Mouse (Mus musculus) heart, embryonic 13.5 days (tissue): ENCODE results near the gene Usp45. TPM values are rescaled to one million over a fixed set of nuclear protein-coding genes. Genes with fewer than 3 reads are reported as not detected.

Experiments
- ATAC-seq: fragments of 200-750 bp; cut with Nextera tagmentation; 2 replicates; pipeline ENCODE4 v1.8.0; 2017; ENCODE audit warnings: moderate TSS enrichment; ENCODE audit not compliant: insufficient number of reproducible peaks, low FRiP score, low TSS enrichment; ENCODE audit errors: extremely low read depth
- H3K27ac ChIP-seq: fragments of 300-500 bp; sonication (generic); replicated peaks from 2 replicates; pipeline ENCODE4 v1.5.1; 2015; ENCODE audit warnings: moderate library complexity, mild to moderate bottlenecking, inconsistent platforms
- H3K27me3 ChIP-seq: fragments of 300-500 bp; sonication (generic); replicated peaks from 2 replicates; pipeline ENCODE4 v1.6.1; 2015; ENCODE audit warnings: mild to moderate bottlenecking, inconsistent platforms
- H3K36me3 ChIP-seq: fragments of 300-500 bp; sonication (generic); 2 replicates; pipeline ENCODE4 v1.6.1; 2015; ENCODE audit warnings: mild to moderate bottlenecking, inconsistent platforms
- H3K4me1 ChIP-seq: fragments of 300-500 bp; sonication (generic); 2 replicates; pipeline ENCODE4 v1.6.1; 2015; ENCODE audit warnings: inconsistent platforms
- H3K4me2 ChIP-seq: fragments of 300-500 bp; sonication (generic); 2 replicates; pipeline ENCODE4 v1.6.1; 2015; ENCODE audit warnings: inconsistent platforms, mild to moderate bottlenecking, moderate library complexity
- H3K4me3 ChIP-seq: fragments of 300-500 bp; sonication (generic); 2 replicates; pipeline ENCODE4 v1.5.1; 2015; ENCODE audit warnings: moderate library complexity, mild to moderate bottlenecking, inconsistent platforms
- H3K9ac ChIP-seq: fragments of 300-500 bp; sonication (generic); 2 replicates; pipeline ENCODE4 v1.6.1; 2015; ENCODE audit warnings: inconsistent platforms, mild to moderate bottlenecking, moderate library complexity
- H3K9me3 ChIP-seq: fragments of 300-500 bp; sonication (generic); 2 replicates; pipeline ENCODE4 v1.6.1; 2016; ENCODE audit warnings: inconsistent platforms
- WGBS: fragments of 180-500 bp; shearing (Covaris S2); methylation state at CpG from one replicate; pipeline ENCODE4 v1.1.7; 2015; ENCODE audit warnings: mixed read lengths; 5-methylcytosine and 5-hydroxymethylcytosine counted together
- polyA plus RNA-seq: library from polyadenylated mRNA; unstranded; fragments of >200 nt; fragmentation: Nextera tagmentation; extraction: Ambion mirVana; gene quantifications from 2 replicates; pipeline ENCODE4 v1.2.1, GENCODE M21; 2015

The Usp45 gene
- polyA plus RNA-seq, 1 experiment from 2014 or later: 6.6 TPM

DNA sequence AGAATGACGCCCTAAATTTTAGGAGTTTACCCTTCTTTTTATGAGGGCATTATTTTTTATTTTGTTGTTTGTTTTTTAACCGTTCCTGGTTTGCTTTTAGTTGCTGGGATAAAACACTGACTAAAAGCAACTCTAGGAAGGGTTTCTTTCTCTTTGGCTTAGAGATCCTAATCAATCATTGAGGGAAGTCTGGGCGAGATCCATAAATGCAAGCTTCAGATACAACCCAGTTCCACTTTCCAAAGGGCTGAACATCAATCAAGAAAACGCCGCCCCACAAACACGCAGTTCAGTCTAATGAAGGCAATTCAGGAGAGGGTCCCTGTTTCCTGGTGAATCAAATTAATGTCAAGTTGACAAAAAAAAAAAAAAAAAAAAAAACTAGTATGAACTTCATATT is 111.8 kb downstream of the Usp45 start:
- no peak for ATAC-seq
- Histone ChIP-seq H3K4me3 (peak overlapping the region; percentile 83), H3K4me2 (peak overlapping the region; percentile 73), H3K36me3 (peaks cover 27% of the 10 kb centered on the region), H3K4me1 (peaks cover 8% of the 10 kb centered on the region), H3K9me3 (no peaks in the 10 kb centered on the region), H3K27me3 (no peaks in the 10 kb centered on the region), H3K27ac (no peak overlapping the region), H3K9ac (peak overlapping the region; percentile 91)
- WGBS: 36% methylated on average over 6 of the region's 6 CpGs

DNA sequence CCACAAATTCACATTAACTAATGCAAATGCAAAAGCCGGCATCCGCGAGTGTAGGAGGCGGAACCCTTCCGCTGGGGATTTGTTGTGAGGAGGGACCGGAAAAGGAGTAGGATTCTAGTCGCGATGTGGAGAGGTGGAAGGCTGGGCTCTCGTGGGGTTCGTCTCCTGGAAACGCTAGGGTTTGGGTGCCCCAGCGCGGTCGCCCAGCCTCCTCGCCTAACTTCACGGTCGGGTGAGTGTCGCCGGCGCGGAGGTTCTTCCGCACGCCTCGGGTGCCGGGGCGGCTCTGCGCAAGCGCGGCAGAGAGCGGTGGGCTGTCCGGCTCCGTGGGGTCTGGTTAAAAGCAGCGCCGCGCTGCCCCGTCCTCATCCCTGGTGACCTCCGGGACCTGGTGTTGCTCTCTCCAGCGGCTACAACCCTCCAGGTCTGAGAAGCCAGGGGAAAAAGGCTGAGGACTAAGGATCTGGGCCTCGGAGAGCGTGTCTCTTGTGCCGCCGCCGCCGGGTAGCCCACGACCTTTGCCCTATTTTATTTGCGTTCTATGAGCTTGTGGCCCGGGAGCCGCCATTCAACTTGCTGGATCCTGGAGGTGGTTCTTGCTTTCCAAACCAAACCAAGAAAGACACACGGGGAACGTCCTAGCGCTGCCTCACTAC is 112.7 kb downstream of the Usp45 start, which contains the start of gene Coq3:
Gene Coq3, plus strand, starts transcription at position 109 of the 656 bp plus-strand sequence.
- Histone ChIP-seq H3K4me2 (peak within 1 kb of the TSS; percentile 73), H3K4me3 (peak within 1 kb of the TSS; percentile 83), H3K27me3 (no peaks in the 10 kb centered on the region), H3K9me3 (no peaks in the 10 kb centered on the region), H3K36me3 (peaks cover 19% of the 10 kb centered on the region), H3K27ac (peak within 1 kb of the TSS; percentile 96), H3K9ac (peak within 1 kb of the TSS; percentile 91), H3K4me1 (peaks cover 8% of the 10 kb centered on the region)
- ATAC-seq: peak; percentile 76
- under 1% methylated on average over 51 of the region's 51 CpGs for WGBS

DNA sequence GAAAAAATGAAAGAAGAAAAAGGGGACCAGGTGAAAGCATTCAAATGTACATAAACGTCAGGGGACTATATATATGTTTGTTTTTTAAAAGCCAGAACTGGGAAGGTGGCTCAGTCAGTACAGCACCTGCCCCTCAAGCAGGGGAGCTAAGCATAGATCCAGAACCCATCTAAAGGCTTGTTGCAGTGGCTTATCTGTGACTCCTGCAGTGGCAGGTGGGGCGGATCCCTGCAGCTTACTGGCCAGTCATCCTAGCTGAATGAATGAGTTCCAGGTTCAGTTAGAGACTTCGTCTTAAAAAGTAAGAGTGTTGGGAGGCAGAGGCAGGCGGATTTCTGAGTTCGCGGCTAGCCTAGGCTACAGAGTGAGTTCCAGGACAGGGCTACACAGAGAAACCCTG is 115.8 kb downstream of the Usp45 start:
- Histone ChIP-seq H3K4me2 (no peak overlapping the region), H3K27ac (no peak overlapping the region), H3K9me3 (no peaks in the 10 kb centered on the region), H3K36me3 (no peaks in the 10 kb centered on the region), H3K4me1 (peaks cover 8% of the 10 kb centered on the region), H3K9ac (no peak overlapping the region), H3K4me3 (no peak overlapping the region), H3K27me3 (no peaks in the 10 kb centered on the region)
- ATAC-seq: no peak
- 85% methylated on average over 6 of the region's 6 CpGs for WGBS

DNA sequence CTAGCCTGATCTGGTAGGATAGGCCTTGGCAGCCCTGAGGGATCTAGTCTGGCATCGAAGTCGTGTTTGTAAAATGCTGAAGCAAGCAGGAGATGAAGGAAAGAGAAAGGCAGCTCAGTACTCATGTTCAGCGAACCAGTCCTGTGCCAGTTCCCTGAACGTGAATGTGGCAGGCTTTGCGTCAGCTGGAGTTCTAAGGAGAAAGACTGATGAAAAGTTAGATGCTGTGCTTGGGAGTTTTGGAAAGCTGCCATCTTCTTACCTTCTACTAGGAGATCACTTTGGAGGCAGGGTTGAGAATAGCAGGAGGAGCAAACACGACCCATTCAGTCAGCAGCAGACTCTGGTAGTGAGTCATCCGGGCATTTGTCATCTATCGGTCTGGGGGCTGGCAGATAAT is 118.9 kb downstream of the Usp45 start:
- Histone ChIP-seq H3K36me3 (no peaks in the 10 kb centered on the region), H3K27me3 (no peaks in the 10 kb centered on the region), H3K9ac (no peak overlapping the region), H3K4me2 (no peak overlapping the region), H3K4me3 (no peak overlapping the region), H3K4me1 (no peaks in the 10 kb centered on the region), H3K27ac (no peak overlapping the region), H3K9me3 (no peaks in the 10 kb centered on the region)
- 67% methylated on average over 8 of the region's 8 CpGs for WGBS
- ATAC-seq: no peak

Other genes starting within 250 kb of the Usp45 start
- not detected in 2 replicates for gene Prdm13, start 81.2 kb upstream of the Usp45 start, polyA plus RNA-seq
- gene Ccnc, start 39.5 kb upstream of the Usp45 start, polyA plus RNA-seq: 25.7 and 26.7 TPM in 2 replicates
- 15.2 and 18.7 TPM in 2 replicates for gene Tstd3, start 56 bp downstream of the Usp45 start, polyA plus RNA-seq
- gene Pnisr, start 80.4 kb downstream of the Usp45 start, polyA plus RNA-seq: 69.3 and 71.7 TPM in 2 replicates
- gene Coq3, start 112.5 kb downstream of the Usp45 start, polyA plus RNA-seq: 16.3 and 16.7 TPM in 2 replicates
- 2.6 and 2.8 TPM in 2 replicates for gene Faxc, start 164.2 kb downstream of the Usp45 start, polyA plus RNA-seq